Mouse (Mus musculus): Measurements from ENCODE around the gene Gm11639. TPM values are rescaled to one million over a fixed set of nuclear protein-coding genes. Genes with fewer than 3 reads are reported as not detected.
A peak's percentile ranks its signal among the peaks of the same experiment; 100 is the strongest.

Gene Gm11639
- polyA plus RNA-seq, 1 experiment from 2014 or later, result not detected

DNA sequence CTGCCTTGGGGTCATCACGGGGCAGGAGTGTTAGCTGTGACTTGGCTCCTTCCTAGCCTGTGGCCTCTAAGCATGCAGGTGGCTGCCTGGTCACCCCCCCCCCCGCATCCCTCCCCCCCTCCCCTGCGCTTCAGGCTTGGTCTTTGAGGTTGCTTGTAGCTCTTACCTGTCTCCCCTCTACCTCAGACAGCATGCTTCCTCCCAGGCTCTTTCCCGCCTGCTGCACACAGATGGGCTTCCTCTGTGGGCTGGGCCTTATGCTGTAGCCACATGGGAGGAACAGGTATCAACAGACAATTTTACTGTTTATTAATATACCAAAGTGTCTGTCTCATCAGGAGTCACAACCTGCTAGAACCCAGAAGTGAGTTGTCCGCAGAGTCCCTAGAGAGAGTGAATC lies 38.9 kb upstream of the Gm11639 start:
- Histone ChIP-seq H3K9me3 (ENCODE audit: control insufficient read depth, low read length) (no peaks in the 10 kb centered on the region), H3K9ac (ENCODE audit: low read depth, low read length) (no peak overlapping the region), H3K27me3 (ENCODE audit: control insufficient read depth, insufficient read depth, low read length) (no peaks in the 10 kb centered on the region), H3K4me2 (replicated peaks; ENCODE audit: low read depth, low read length) (no peak overlapping the region), H3K27ac (ENCODE audit: low read depth, low read length) (no peak overlapping the region), H3K4me3 (ENCODE audit: low read depth, low read length) (no peak overlapping the region), H3K36me3 (ENCODE audit: control insufficient read depth, insufficient read depth, low read length) (no peaks in the 10 kb centered on the region), H3K4me1 (replicated peaks; ENCODE audit: control insufficient read depth, insufficient read depth, low read length) (no peaks in the 10 kb centered on the region)
- WGBS, result 87% methylated on average over 4 of the region's 5 CpGs
- ATAC-seq (ENCODE audit: low FRiP score) (no peak), DNase-seq (ENCODE audit: low spot score) (no peak)

- no peak for ATAC-seq (ENCODE audit: low FRiP score)
- WGBS, result 58% methylated on average over 8 of the region's 8 CpGs
- Histone ChIP-seq H3K4me3 (ENCODE audit: low read depth, low read length) (no peak overlapping the region), H3K9me3 (ENCODE audit: control insufficient read depth, low read length) (no peaks in the 10 kb centered on the region), H3K4me2 (replicated peaks; ENCODE audit: low read depth, low read length) (no peak overlapping the region), H3K27ac (ENCODE audit: low read depth, low read length) (no peak overlapping the region), H3K27me3 (ENCODE audit: control insufficient read depth, insufficient read depth, low read length) (no peaks in the 10 kb centered on the region), H3K9ac (ENCODE audit: low read depth, low read length) (no peak overlapping the region), H3K36me3 (ENCODE audit: control insufficient read depth, insufficient read depth, low read length) (no peaks in the 10 kb centered on the region), H3K4me1 (replicated peaks; ENCODE audit: control insufficient read depth, insufficient read depth, low read length) (no peaks in the 10 kb centered on the region)
- DNase-seq (ENCODE audit: low spot score), result no peak
Observed at GRCm38 (mm10) chr11:104647188-104647867, 38.2 kb upstream of the Gm11639 start.

DNA sequence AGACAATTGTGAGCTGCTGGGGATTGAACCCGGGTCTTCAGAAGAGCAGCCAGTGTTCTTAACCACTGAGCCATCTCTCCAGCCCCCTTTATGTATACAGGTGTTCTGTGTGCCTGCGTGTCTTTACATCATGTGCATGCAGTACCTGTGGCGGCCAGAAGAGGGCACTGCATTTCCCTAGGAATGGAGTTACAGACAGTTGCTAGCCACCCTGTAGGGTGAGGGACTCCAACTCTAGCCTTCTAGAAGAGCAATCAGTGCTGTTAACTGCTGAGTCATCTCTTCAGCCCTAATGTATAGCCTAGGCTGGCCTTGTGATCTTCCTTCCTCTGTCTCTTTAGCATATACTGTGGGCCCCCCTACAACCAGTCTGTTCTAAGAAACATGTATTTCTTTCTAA lies 36.9 kb upstream of the Gm11639 start:
- 65% methylated on average over 3 of the region's 3 CpGs for WGBS
- Histone ChIP-seq H3K36me3 (ENCODE audit: control insufficient read depth, insufficient read depth, low read length) (no peaks in the 10 kb centered on the region), H3K27me3 (ENCODE audit: control insufficient read depth, insufficient read depth, low read length) (no peaks in the 10 kb centered on the region), H3K4me3 (ENCODE audit: low read depth, low read length) (no peak overlapping the region), H3K4me1 (replicated peaks; ENCODE audit: control insufficient read depth, insufficient read depth, low read length) (no peaks in the 10 kb centered on the region), H3K9me3 (ENCODE audit: control insufficient read depth, low read length) (no peaks in the 10 kb centered on the region), H3K9ac (ENCODE audit: low read depth, low read length) (no peak overlapping the region), H3K27ac (ENCODE audit: low read depth, low read length) (no peak overlapping the region), H3K4me2 (replicated peaks; ENCODE audit: low read depth, low read length) (no peak overlapping the region)
- peak; percentile 41 for DNase-seq (ENCODE audit: low spot score)
- no peak for ATAC-seq (ENCODE audit: low FRiP score)

GRCm38 (mm10) chr11:104660599-104660998 lies 24.9 kb upstream of the Gm11639 start:
- H3K4me2 ChIP-seq (replicated peaks; ENCODE audit: low read depth, low read length), result no peak overlapping the region
- H3K27me3 ChIP-seq (ENCODE audit: control insufficient read depth, insufficient read depth, low read length), result no peaks in the 10 kb centered on the region
- no peak for ATAC-seq (ENCODE audit: low FRiP score)
- H3K4me1 ChIP-seq (replicated peaks; ENCODE audit: control insufficient read depth, insufficient read depth, low read length), result no peaks in the 10 kb centered on the region
- no peak for DNase-seq (ENCODE audit: low spot score)
- H3K9me3 ChIP-seq (ENCODE audit: control insufficient read depth, low read length), result no peaks in the 10 kb centered on the region; the same call in 1 of the 2 replicates
- H3K27ac ChIP-seq (ENCODE audit: low read depth, low read length), result no peak overlapping the region
- H3K4me3 ChIP-seq (ENCODE audit: low read depth, low read length), result no peak overlapping the region
- H3K9ac ChIP-seq (ENCODE audit: low read depth, low read length), result no peak overlapping the region
- WGBS, result 97% methylated on average over 4 of the region's 4 CpGs
- H3K36me3 ChIP-seq (ENCODE audit: control insufficient read depth, insufficient read depth, low read length), result no peaks in the 10 kb centered on the region

DNA sequence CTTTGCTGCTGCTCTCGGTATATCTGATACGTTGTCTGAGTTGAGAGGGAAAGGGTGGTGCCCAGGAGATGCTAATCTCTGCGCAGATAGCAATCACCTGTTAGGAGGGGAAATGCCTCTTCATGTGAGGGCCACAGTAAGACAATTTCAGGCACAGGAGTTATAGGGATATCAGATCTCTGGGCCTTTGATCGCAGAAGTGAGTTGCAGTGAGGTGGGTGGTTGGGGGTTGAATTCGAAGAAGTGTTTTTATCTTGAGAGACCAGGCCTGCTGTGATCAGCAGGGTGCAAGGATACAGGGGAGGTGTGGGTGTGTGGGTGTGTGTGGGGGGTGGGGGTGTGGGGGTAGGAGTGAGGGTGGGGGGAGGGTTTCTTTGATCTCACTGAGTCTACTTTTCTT lies 24.4 kb upstream of the Gm11639 start:
- 83% methylated on average over 5 of the region's 5 CpGs for WGBS
- no peak overlapping the region for H3K4me3 ChIP-seq (ENCODE audit: low read depth, low read length)
- H3K9ac ChIP-seq (ENCODE audit: low read depth, low read length), result no peak overlapping the region

GRCm38 (mm10) chr11:104661531-104662205 lies 23.8 kb upstream of the Gm11639 start:
- Histone ChIP-seq H3K36me3 (ENCODE audit: control insufficient read depth, insufficient read depth, low read length) (no peaks in the 10 kb centered on the region), H3K9ac (ENCODE audit: low read depth, low read length) (no peak overlapping the region), H3K27ac (ENCODE audit: low read depth, low read length) (no peak overlapping the region), H3K4me1 (replicated peaks; ENCODE audit: control insufficient read depth, insufficient read depth, low read length) (no peaks in the 10 kb centered on the region), H3K9me3 (ENCODE audit: control insufficient read depth, low read length) (no peaks in the 10 kb centered on the region; the same call in 1 of the 2 replicates), H3K4me3 (ENCODE audit: low read depth, low read length) (no peak overlapping the region), H3K27me3 (ENCODE audit: control insufficient read depth, insufficient read depth, low read length) (no peaks in the 10 kb centered on the region), H3K4me2 (replicated peaks; ENCODE audit: low read depth, low read length) (no peak overlapping the region)
- no peak for ATAC-seq (ENCODE audit: low FRiP score)
- no peak for DNase-seq (ENCODE audit: low spot score)
- 83% methylated on average over 20 of the region's 20 CpGs for WGBS

More for the DNA sequence above, 24.4 kb upstream of the Gm11639 start:
- ATAC-seq (ENCODE audit: low FRiP score) (no peak), DNase-seq (ENCODE audit: low spot score) (no peak)
- no peaks in the 10 kb centered on the region for H3K4me1 ChIP-seq (replicated peaks; ENCODE audit: control insufficient read depth, insufficient read depth, low read length)
- no peak overlapping the region for H3K27ac ChIP-seq (ENCODE audit: low read depth, low read length)
- H3K9me3 ChIP-seq (ENCODE audit: control insufficient read depth, low read length), result no peaks in the 10 kb centered on the region; the same call in 1 of the 2 replicates
- no peaks in the 10 kb centered on the region for H3K27me3 ChIP-seq (ENCODE audit: control insufficient read depth, insufficient read depth, low read length)
- H3K4me2 ChIP-seq (replicated peaks; ENCODE audit: low read depth, low read length), result no peak overlapping the region
- no peaks in the 10 kb centered on the region for H3K36me3 ChIP-seq (ENCODE audit: control insufficient read depth, insufficient read depth, low read length)

DNA sequence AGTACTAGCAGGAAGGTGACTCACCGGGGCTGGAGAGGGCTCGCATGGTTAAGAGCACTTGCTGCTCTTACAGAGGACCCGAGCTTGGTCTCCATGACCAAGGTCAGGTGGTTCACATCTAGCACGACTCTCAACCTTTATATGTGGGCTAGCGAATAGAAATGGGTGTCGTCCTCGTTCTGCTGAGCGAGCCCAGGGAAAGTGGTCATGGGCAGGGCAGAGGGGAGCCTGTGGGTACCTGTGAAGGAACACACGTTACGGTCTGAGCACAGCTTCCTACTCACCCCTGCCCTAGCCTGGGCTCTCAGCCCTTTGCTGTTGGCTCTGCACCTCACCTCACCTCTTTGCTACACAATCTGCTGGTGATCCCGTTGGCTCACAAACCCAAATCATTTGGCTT lies 22.9 kb upstream of the Gm11639 start:
- no peak overlapping the region for H3K9ac ChIP-seq (ENCODE audit: low read depth, low read length)
- H3K4me3 ChIP-seq (ENCODE audit: low read depth, low read length), result no peak overlapping the region
- no peaks in the 10 kb centered on the region for H3K4me1 ChIP-seq (replicated peaks; ENCODE audit: control insufficient read depth, insufficient read depth, low read length)
- H3K9me3 ChIP-seq (ENCODE audit: control insufficient read depth, low read length), result no peaks in the 10 kb centered on the region; the same call in 1 of the 2 replicates
- H3K36me3 ChIP-seq (ENCODE audit: control insufficient read depth, insufficient read depth, low read length), result no peaks in the 10 kb centered on the region
- no peak overlapping the region for H3K4me2 ChIP-seq (replicated peaks; ENCODE audit: low read depth, low read length)
- DNase-seq (ENCODE audit: low spot score), result no peak
- H3K27me3 ChIP-seq (ENCODE audit: control insufficient read depth, insufficient read depth, low read length), result no peaks in the 10 kb centered on the region
- no peak overlapping the region for H3K27ac ChIP-seq (ENCODE audit: low read depth, low read length)
- WGBS, result 92% methylated on average over 11 of the region's 11 CpGs
- ATAC-seq (ENCODE audit: low FRiP score), result no peak

DNA sequence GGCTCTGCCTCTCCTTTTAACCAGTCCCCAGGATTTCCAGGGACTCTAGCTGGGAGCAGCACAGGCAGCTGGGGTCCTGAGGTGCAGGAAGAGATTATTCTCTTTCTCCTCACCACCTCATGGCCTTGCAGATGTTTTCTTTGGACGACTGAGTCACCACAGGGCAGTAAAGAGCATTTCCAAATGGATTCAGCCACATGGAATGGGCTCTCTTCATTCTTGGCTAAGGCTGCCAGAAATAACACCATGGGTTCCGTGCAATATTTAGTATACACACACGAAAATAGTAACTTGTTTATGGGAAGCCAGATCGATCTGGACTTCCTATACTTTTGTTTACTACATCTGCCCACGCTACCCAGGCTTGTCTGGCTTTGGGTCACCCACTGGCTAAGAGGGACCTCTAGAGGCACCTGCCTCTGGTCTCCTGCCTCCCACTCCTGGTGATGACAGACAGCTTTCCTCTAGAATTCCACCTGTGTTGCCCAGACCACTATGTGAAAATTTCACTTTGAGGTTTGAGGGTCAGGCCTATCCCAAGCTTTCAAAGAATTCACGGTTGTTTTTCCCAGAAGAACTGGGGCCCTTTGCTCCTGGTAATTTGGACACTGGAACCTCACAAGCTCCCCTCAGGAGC lies 22.1 kb upstream of the Gm11639 start:
- ATAC-seq (ENCODE audit: low FRiP score), result no peak
- Histone ChIP-seq H3K27ac (ENCODE audit: low read depth, low read length) (no peak overlapping the region), H3K27me3 (ENCODE audit: control insufficient read depth, insufficient read depth, low read length) (no peaks in the 10 kb centered on the region), H3K4me1 (replicated peaks; ENCODE audit: control insufficient read depth, insufficient read depth, low read length) (no peaks in the 10 kb centered on the region), H3K9me3 (ENCODE audit: control insufficient read depth, low read length) (no peaks in the 10 kb centered on the region; the same call in 1 of the 2 replicates), H3K4me3 (ENCODE audit: low read depth, low read length) (no peak overlapping the region), H3K9ac (ENCODE audit: low read depth, low read length) (no peak overlapping the region), H3K36me3 (ENCODE audit: control insufficient read depth, insufficient read depth, low read length) (no peaks in the 10 kb centered on the region), H3K4me2 (replicated peaks; ENCODE audit: low read depth, low read length) (no peak overlapping the region)
- 84% methylated on average over 6 of the region's 6 CpGs for WGBS
- DNase-seq (ENCODE audit: low spot score), result no peak
